21 mouse cellular contexts compared by ENCODE assay signal in genomic region chr9:107250416-107251337, GRCm38 (mm10). TPM values are rescaled to one million over a fixed set of nuclear protein-coding genes. Genes with fewer than 3 reads are reported as not detected.
DNase-seq lines count a peak whose midpoint lies in the region; ATAC-seq and TF ChIP-seq lines count a peak whose summit lies in the region.
"Had no signal": no experiment of that assay in that cellular context is flagged by ENCODE, and none has a peak within 500 bp of the region (broad histone marks: within the 10 kb centered on the region; RNA-seq: fewer than 3 reads in every experiment).

No protein-coding gene starts in this region.

- peak overlapping the region; percentile 78; the same call in 1 of the 2 replicates for H3K27ac ChIP-seq in forebrain, embryonic 15.5 days (replicated peaks)
- no peak overlapping the region for H3K27ac ChIP-seq in forebrain, embryonic 14.5 days (ENCODE audit: low read depth, low read length)
- H3K27ac ChIP-seq in layer of hippocampus, adult 2 months = peak overlapping the region; percentile 5; the same call in 1 of the 2 replicates
- no peak overlapping the region for H3K27ac ChIP-seq in stomach, postnatal 0 days (replicated peaks)
- H3K27ac ChIP-seq: heart, embryonic 15.5 days; hindbrain, embryonic 14.5 days; kidney, postnatal 0 days had no signal

- no peak overlapping the region for H3K4me2 ChIP-seq in forebrain, embryonic 15.5 days (replicated peaks)
- no peak overlapping the region for H3K4me2 ChIP-seq in forebrain, embryonic 14.5 days (ENCODE audit: low read length)
- H3K4me2 ChIP-seq in stomach, postnatal 0 days (replicated peaks; ENCODE audit: low read depth) = no peak overlapping the region
- H3K4me2 ChIP-seq: heart, embryonic 15.5 days; hindbrain, embryonic 14.5 days had no signal

- no peaks in the 10 kb centered on the region for H3K27me3 ChIP-seq in forebrain, embryonic 15.5 days
- H3K27me3 ChIP-seq in forebrain, embryonic 14.5 days (replicated peaks; ENCODE audit: control insufficient read depth, insufficient read depth, low read length) = no peaks in the 10 kb centered on the region
- H3K27me3 ChIP-seq in stomach, postnatal 0 days (ENCODE audit: control insufficient read depth, insufficient read depth, low read length) = no peaks in the 10 kb centered on the region
- H3K27me3 ChIP-seq: heart, embryonic 15.5 days had no signal

- H3K4me3 ChIP-seq in forebrain, embryonic 15.5 days = no peak overlapping the region
- no peak overlapping the region for H3K4me3 ChIP-seq in forebrain, embryonic 14.5 days (ENCODE audit: low read depth, low read length)
- H3K4me3 ChIP-seq in layer of hippocampus, adult 2 months = no peak overlapping the region
- H3K4me3 ChIP-seq in stomach, postnatal 0 days (ENCODE audit: low read depth, low read length) = no peak overlapping the region
- H3K4me3 ChIP-seq: heart, embryonic 15.5 days had no signal

- WGBS in forebrain, embryonic 15.5 days = 79% methylated on average over 14 of the region's 14 CpGs
- WGBS in forebrain, embryonic 14.5 days = 81% methylated on average over 14 of the region's 14 CpGs
- 72% methylated on average over 14 of the region's 14 CpGs for WGBS in stomach, postnatal 0 days

- no peak for ATAC-seq in forebrain, embryonic 15.5 days (replicated peaks)
- ATAC-seq in forebrain, embryonic 14.5 days = no peak
- no peak for ATAC-seq in stomach, postnatal 0 days (ENCODE audit: low FRiP score, low TSS enrichment)
- ATAC-seq: midbrain, embryonic 16.5 days had no signal

- no peak for TF ChIP-seq CTCF in layer of hippocampus, adult 2 months (conservative IDR thresholded peaks at IDR 0.05)
- no peak for TF ChIP-seq CTCF in stomach, postnatal 0 days (IDR thresholded peaks at IDR 0.05; ENCODE audit: low read depth)

- no peak for TF ChIP-seq EP300 in stomach, postnatal 0 days (optimal IDR thresholded peaks at IDR 0.05)

- H3K9me3 ChIP-seq in forebrain, embryonic 15.5 days = no peaks in the 10 kb centered on the region
- H3K9me3 ChIP-seq in forebrain, embryonic 14.5 days (replicated peaks; ENCODE audit: control insufficient read depth, low read length) = no peaks in the 10 kb centered on the region
- H3K9me3 ChIP-seq in stomach, postnatal 0 days (ENCODE audit: control insufficient read depth, low read length) = no peaks in the 10 kb centered on the region
- H3K9me3 ChIP-seq: heart, embryonic 15.5 days had no signal

- no peak overlapping the region for H3K9ac ChIP-seq in forebrain, embryonic 15.5 days (replicated peaks)
- H3K9ac ChIP-seq in forebrain, embryonic 14.5 days (ENCODE audit: low read length) = no peak overlapping the region
- no peak overlapping the region for H3K9ac ChIP-seq in stomach, postnatal 0 days (ENCODE audit: low read length)
- H3K9ac ChIP-seq: heart, embryonic 15.5 days; hindbrain, embryonic 14.5 days had no signal

- H3K4me1 ChIP-seq in forebrain, embryonic 15.5 days = peaks cover 49% of the 10 kb centered on the region
- H3K4me1 ChIP-seq in forebrain, embryonic 14.5 days (ENCODE audit: control insufficient read depth, insufficient read depth, low read length) = peaks cover 24% of the 10 kb centered on the region
- H3K4me1 ChIP-seq in stomach, postnatal 0 days (replicated peaks; ENCODE audit: control insufficient read depth, insufficient read depth) = no peaks in the 10 kb centered on the region

- no peak for DNase-seq in forebrain, embryonic 14.5 days (ENCODE audit: low spot score)
- no peak for DNase-seq in layer of hippocampus, adult 2 months (ENCODE audit: low spot score in 2 of 2)
- no peak for DNase-seq in layer of hippocampus, adult 11-12 months (ENCODE audit: low spot score)
- DNase-seq in testis, postnatal 10 days (ENCODE audit: low spot score) = peak; percentile 30
- no peak for DNase-seq in testis, postnatal 14 days (ENCODE audit: low spot score)
- peak; percentile 5 for DNase-seq in stomach, postnatal 0 days (ENCODE audit: low spot score)
- DNase-seq in spleen, adult 18-20 months = no peak
- DNase-seq: adrenal gland, postnatal 14 days; cerebellum, adult 11 months; cerebellum, adult 9-11 months; gastrocnemius, postnatal 36 days; heart, postnatal 36 days; kidney, adult 2 months; layer of hippocampus, postnatal 36 days; thymus, postnatal 25 days had no signal

- H3K36me3 ChIP-seq in forebrain, embryonic 15.5 days = no peaks in the 10 kb centered on the region
- H3K36me3 ChIP-seq in forebrain, embryonic 14.5 days (ENCODE audit: control insufficient read depth, insufficient read depth, low read length) = no peaks in the 10 kb centered on the region
- H3K36me3 ChIP-seq in stomach, postnatal 0 days (ENCODE audit: control insufficient read depth, insufficient read depth, low read length) = no peaks in the 10 kb centered on the region
- H3K36me3 ChIP-seq: heart, embryonic 15.5 days had no signal

RNA-seq across cellular contexts. Expression of gene Dock3, which starts 19.0 kb away (rescaled TPM):
- 19.7 and 23.4 TPM in 2 replicates for polyA plus RNA-seq in forebrain, embryonic 15.5 days (2015; fragmentation: Nextera tagmentation; extraction: Ambion mirVana)
- 9.1 and 12.9 TPM in 2 replicates for polyA plus RNA-seq in forebrain, embryonic 14.5 days (2014; fragmentation: Nextera tagmentation; extraction: Ambion mirVana)
- total RNA-seq in layer of hippocampus, adult 2 months (2021) = 100 to 1,000 TPM; 111 to 112 TPM
- 0.93 and 1.9 TPM in 2 replicates for polyA plus RNA-seq in stomach, postnatal 0 days (2015; fragmentation: Nextera tagmentation; extraction: Ambion mirVana)
- total RNA-seq: gastrocnemius, postnatal 36 days; liver, adult 2 months had no signal
- polyA plus RNA-seq: liver, adult 2 months had no signal

RNA-seq across cellular contexts. Expression of gene Mapkapk3, which starts 39.0 kb away (rescaled TPM):
- 1.4 and 1.8 TPM in 2 replicates for polyA plus RNA-seq in forebrain, embryonic 15.5 days (2015; fragmentation: Nextera tagmentation; extraction: Ambion mirVana)
- 1.4 and 1.9 TPM in 2 replicates for polyA plus RNA-seq in forebrain, embryonic 14.5 days (2014; fragmentation: Nextera tagmentation; extraction: Ambion mirVana)
- 1 to 10 TPM; 2.2 to 2.3 TPM for total RNA-seq in layer of hippocampus, adult 2 months (2021)
- polyA plus RNA-seq in stomach, postnatal 0 days (2015; fragmentation: Nextera tagmentation; extraction: Ambion mirVana) = 32.0 and 37.4 TPM in 2 replicates

RNA-seq across cellular contexts. Expression of gene Cish, which starts 45.1 kb away (rescaled TPM):
- polyA plus RNA-seq in forebrain, embryonic 15.5 days (2015; fragmentation: Nextera tagmentation; extraction: Ambion mirVana) = 9.5 and 11.5 TPM in 2 replicates
- polyA plus RNA-seq in forebrain, embryonic 14.5 days (2014; fragmentation: Nextera tagmentation; extraction: Ambion mirVana) = 4.9 and 7.0 TPM in 2 replicates
- total RNA-seq in layer of hippocampus, adult 2 months (2021) = 1 to 10 TPM; 3.0 to 3.7 TPM
- polyA plus RNA-seq in stomach, postnatal 0 days (2015; fragmentation: Nextera tagmentation; extraction: Ambion mirVana) = 30.8 and 32.2 TPM in 2 replicates

Comparison
In these comparisons a context has a peak if more than half of its experiments do, and no peak if none do; other contexts are left out.
1. H3K27ac ChIP-seq: peak in forebrain, embryonic 15.5 days (single experiment) and layer of hippocampus, adult 2 months (single experiment); none in forebrain, embryonic 14.5 days (single experiment) and stomach, postnatal 0 days (single experiment).
2. DNase-seq: peak in testis, postnatal 10 days (single experiment) and stomach, postnatal 0 days (single experiment); none in forebrain, embryonic 14.5 days (single experiment), layer of hippocampus, adult 2 months (0 of 2), layer of hippocampus, adult 11-12 months (single experiment), testis, postnatal 14 days (single experiment) and spleen, adult 18-20 months (0 of 2).
3. RNA of gene Mapkapk3, which starts 39.0 kb away (polyA plus RNA-seq): 32.0 to 37.4 TPM in stomach, postnatal 0 days; 1.4 to 1.8 TPM in forebrain, embryonic 15.5 days and 1.4 to 1.9 TPM in forebrain, embryonic 14.5 days; every median in the first group is over 10 times any median in the second.